Mouse (Mus musculus) adrenal gland, postnatal 36 days (tissue): Measurements from ENCODE around the gene Il5ra. TPM values are rescaled to one million over a fixed set of nuclear protein-coding genes. Genes with fewer than 3 reads are reported as not detected.

Experiments used
- DNase-seq, 2 experiments: peaks; one replicate each; pipeline ENCODE4 v3.0.0; 2021; ENCODE audit warnings: mixed read lengths in 1 of 2
- total RNA-seq, 2 experiments: library from RNA; stranded (reverse); gene quantifications; 2 replicates each; pipeline ENCODE4 v1.2.3; 2021

Il5ra gene
- total RNA-seq, 2 experiments from 2014 or later = not detected

DNA sequence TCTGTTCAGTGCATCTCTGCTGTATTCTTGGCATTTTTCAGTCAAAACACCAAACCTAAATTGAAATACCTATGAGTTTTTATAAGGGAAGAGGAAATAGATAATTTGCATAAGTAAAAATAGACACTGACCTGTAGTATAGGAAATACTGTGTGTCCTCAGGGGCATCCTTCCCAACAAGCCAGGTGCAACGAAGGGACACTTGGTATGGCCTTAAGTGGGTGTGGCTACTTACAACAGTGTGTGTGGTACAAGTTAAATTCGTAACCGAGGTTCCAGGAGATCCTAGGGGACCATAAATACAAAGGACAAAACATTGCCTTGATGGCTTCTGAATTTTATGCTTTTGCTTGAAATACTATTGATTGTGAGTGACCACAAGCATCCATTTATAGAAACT is 10.6 kb downstream of the Il5ra start:
- no peak for DNase-seq

DNA sequence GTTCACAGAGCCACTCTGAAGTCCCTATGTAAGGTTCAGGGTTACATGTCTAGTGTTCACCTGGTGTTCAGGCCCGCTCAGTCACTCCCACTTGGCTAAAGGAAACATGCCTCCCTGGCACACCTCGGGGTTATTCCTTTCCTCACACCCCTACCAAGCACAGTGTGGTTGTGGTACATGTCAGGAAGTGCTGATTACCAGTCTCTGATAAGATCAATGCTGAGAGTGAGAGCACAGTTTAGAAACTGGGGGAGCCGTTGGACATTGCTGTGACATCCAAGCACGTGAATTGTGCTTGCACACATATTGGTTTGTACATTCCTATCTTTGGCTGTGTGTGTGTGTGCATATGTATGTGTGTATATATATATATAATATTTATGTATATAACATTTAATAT is 16.3 kb downstream of the Il5ra start:
- no peak for DNase-seq

DNA sequence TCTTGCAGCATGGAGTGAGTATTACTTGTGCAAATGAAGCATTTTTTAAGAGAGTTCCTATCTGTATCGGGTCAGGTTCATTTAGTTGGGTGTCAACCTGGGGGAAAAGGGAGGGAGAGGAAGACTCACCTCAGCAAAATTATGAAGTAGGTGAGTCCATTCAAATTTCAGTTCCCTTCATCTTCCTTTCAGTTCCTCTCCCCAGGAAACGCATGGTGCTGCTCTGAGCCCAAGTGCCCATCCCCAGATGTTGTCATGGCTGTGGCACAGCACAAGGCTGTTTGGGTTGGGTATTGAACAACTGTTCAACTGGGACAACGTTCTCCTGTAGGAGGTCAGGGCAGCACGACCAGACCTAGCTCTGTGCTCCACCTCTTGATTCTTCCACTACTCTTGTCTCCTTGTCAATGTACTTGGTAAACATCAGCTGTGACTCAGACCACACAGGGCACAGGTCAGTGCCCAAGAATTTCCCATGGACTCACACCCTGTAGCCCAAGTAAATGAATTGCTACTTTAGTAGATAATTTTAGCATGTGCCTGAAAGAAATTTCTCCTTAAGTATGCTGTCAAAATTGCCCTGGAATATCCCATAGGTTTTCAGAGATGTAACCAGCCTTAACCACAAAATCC is 19.0 kb downstream of the Il5ra start:
- no peak for DNase-seq

DNA sequence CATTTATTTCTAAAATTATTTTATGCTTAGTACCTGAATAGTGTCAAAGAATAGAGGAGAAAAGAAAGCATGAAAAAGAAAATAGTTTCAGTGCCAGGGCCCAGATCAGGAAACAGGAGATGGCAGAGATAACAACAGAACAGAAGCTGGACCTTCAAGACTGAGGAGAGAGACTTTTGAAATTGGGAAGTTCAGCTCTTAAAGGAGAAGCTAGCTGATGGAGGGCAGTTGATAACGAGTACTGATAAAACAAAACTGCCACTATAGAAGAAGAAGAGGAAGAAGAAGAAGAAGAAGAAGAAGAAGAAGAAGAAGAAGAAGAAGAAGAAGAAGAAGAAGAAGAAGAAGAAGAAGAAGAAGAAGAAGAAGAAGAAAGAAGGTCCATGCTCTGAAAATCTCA is 21.1 kb downstream of the Il5ra start:
- DNase-seq = no peak

DNA sequence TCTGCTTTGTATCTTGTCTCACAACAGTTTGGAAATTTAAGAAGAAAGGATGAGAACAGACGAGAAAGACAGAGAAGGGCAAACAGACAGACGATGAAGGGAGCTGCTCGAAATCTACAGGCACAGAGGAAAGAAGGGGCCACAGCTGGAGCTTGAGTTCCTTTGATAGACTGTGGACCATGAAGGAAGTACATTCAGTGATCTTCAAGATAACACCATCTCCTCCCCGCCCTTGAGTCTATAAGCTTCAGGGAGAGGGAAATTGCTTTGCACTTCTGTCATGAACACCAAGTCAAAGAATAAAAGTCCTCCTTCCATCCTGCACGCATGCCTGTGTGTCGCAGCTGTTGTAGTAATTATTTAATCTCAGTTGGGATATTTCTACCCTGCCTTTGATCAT is 22.8 kb downstream of the Il5ra start:
- DNase-seq = no peak

DNA sequence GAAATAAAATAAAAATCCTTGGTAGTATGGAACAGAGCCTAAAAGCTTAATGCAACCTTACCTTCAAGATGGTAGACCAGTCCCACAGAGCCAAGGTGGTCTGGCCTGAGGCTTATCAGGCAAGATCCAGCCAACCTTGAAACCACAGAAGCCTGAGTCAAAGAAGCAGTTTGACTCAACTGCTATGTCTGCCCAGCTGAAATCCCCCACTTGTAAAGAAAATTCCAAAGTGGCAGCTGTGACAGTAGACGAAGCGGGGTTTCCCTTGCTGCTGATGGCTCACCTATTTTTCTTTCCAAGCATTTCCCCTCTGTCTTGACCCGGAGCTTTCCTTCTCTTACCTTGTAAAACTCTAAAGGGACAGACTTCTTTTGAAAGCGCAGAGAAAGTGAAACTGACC is 23.2 kb downstream of the Il5ra start:
- no peak for DNase-seq

DNA sequence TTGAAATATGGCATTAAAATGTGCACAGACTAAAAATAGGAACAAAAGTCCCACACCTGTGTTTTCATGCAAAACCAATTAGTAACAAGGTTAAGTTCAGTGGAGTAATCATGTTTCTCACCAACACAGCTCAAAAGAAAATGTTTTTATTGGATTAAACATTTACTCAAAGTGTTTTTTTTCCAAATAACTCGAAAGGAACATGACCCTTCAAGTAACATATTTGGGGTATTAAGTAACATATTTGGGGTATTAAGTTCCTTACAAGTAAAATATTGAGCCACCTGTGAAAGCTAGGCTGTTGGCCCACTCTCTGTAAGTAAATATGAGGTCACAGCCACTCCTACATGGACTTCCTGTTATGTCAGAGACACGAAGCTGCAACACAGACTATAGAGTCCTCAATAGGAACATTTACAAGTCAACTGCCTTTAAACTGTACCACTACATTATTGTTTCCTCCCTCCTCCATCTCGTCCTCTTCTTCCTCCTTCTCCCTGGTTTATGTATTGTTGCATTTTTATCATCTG is 43.3 kb downstream of the Il5ra start:
- DNase-seq = no peak

DNA sequence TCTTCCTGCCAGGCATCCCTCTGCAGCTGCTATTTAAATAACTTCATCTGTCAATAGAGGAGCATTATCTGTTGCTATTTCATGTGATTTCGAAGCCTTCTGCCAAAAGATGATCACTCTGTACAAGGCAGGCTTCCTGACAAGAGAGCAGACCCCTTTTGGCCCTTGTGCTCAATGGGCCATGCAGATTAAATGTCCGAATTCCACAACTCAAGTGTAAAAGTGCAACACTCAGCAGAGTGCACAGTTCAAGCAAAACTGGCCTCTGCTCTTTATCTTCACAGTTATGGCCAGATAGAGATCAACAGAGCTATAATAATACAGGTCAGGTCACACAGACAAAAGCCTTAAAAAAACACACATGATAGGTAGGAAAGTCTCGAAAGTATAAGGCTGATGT is 46.9 kb downstream of the Il5ra start:
- DNase-seq = no peak

DNA sequence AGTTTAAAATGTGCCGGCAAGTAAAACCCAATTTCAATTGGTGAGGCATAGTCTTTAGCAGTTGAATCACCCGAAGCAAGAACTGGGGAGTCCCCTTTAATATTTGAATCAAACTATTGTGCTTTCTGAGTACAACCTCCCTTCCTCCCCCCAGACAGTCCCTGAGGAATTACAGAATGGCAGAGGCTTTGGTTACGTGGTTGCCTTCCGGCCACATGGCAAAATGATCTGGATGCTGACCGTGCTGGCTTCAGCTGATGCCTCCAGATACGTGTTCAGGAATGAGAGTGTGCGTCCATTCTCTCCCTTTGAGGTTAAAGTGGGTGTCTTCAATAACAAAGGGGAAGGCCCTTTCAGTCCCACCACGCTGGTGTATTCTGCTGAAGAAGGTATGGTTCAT is 73.3 kb downstream of the Il5ra start:
- no peak for DNase-seq

DNA sequence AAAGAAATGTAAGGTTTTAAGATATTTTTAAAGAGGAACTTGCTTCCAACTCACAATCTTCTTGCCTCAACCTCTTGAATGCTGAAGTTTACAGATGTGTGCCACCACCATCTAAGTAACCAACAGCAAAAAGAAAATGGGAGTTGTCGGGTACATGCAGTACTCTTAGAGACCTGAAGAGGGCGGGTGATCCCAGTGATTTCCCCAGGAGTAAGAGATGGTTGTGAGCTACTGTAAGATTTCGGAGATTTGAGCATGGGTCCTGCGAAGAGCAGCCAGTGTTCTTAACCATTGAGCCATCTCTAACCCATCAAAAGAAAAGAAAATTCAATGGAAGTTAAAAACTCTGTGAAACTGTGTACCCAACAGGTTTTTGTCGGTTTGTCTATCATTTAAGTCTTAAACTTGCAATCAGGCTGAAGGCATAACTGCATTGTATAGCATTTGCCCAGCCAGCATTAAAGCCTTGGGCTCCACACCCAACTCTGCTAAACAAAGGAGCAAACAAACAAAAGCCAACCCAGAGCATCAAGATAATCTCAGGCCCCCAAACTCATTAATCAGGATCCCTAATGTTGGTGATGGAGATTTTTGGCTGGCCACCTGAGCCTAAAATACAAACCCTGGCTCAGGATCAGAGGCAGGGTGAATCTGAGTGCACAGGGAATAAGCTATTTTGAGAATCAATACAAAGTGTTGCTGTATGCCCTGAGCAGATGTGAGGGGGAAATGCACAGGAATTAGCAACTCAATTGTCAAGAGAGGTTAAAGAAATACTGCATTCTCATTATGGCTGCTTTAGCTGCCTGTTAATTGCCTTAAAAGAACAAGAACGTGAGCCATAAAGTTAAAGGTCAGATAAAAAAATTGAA is 84.8 kb downstream of the Il5ra start:
- DNase-seq = peak; percentile 59 to 70

Other genes with a start within 250 kb of the Il5ra start
- gene Trnt1, start 20.1 kb upstream of the Il5ra start, total RNA-seq = 10 to 100 TPM; 59.8 to 63.1 TPM
- gene Crbn, start 51.0 kb upstream of the Il5ra start, total RNA-seq = 10 to 100 TPM; 59.8 to 76.6 TPM